ENCODE assay signal across 21 mouse cellular contexts in the genomic region with DNA sequence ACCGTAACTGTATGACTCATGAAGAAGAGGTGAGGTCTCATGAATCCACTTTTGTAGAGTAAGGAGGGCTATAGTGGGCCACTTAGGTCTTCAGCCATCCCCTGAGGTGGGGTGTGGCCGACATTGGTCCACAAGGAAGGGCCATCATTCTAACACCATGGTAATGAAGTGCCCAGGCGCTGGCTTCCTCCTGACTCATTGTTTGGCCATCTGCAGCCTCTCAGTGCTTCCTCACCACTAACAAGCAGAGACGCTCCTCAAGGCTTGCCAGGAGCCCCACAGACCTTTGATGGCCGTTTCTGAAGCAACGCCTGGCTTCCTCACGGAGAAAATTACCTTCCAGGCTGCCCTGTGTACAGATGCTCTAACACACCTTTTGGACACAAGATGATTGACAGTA.
"Had no signal": no experiment of that assay in that cellular context is flagged by ENCODE, and none has a peak within 500 bp of the region (broad histone marks: within the 10 kb centered on the region; RNA-seq: fewer than 3 reads in every experiment).

No protein-coding gene starts in this region.

- H3K36me3 ChIP-seq: limb, embryonic 12.5 days; limb, embryonic 15.5 days; midbrain, embryonic 12.5 days; midbrain, embryonic 15.5 days; neural tube, embryonic 13.5 days had no signal

- H3K27ac ChIP-seq: kidney, postnatal 0 days; layer of hippocampus, adult 2 months; limb, embryonic 12.5 days; limb, embryonic 15.5 days; liver, embryonic 14.5 days; midbrain, embryonic 12.5 days; midbrain, embryonic 15.5 days; neural tube, embryonic 13.5 days had no signal

- DNase-seq: kidney, adult 2 months; kidney, postnatal 25 days; layer of hippocampus, adult 9-11 months; liver, postnatal 0 days; lung, embryonic 14.5 days; right cerebral cortex, adult 18-20 months; right cerebral cortex, postnatal 14 days; right cerebral cortex, postnatal 4 days; thymus, postnatal 25 days had no signal

- H3K4me2 ChIP-seq: limb, embryonic 12.5 days; limb, embryonic 15.5 days; liver, embryonic 11.5 days; lung, embryonic 14.5 days; midbrain, embryonic 12.5 days; midbrain, embryonic 15.5 days; neural tube, embryonic 13.5 days had no signal

- H3K4me1 ChIP-seq: midbrain, embryonic 12.5 days; midbrain, embryonic 15.5 days had no signal

- ATAC-seq: intestine, postnatal 0 days; liver, postnatal 0 days; lung, postnatal 0 days; midbrain, embryonic 15.5 days had no signal

- H3K9ac ChIP-seq: limb, embryonic 12.5 days; limb, embryonic 15.5 days; liver, embryonic 14.5 days; liver, postnatal 0 days; lung, embryonic 14.5 days; midbrain, embryonic 12.5 days; midbrain, embryonic 15.5 days; neural tube, embryonic 13.5 days had no signal

- H3K4me3 ChIP-seq: layer of hippocampus, adult 2 months; limb, embryonic 12.5 days; limb, embryonic 15.5 days; midbrain, embryonic 12.5 days; midbrain, embryonic 15.5 days; myocyte; neural tube, embryonic 13.5 days had no signal

- H3K27me3 ChIP-seq: limb, embryonic 12.5 days; limb, embryonic 15.5 days; midbrain, embryonic 15.5 days; neural tube, embryonic 13.5 days had no signal

- H3K9me3 ChIP-seq: limb, embryonic 12.5 days; limb, embryonic 15.5 days; midbrain, embryonic 12.5 days; midbrain, embryonic 15.5 days; neural tube, embryonic 13.5 days had no signal
